Mouse (Mus musculus): ENCODE measurements around the gene Tbpl1.
A peak's percentile ranks its signal among the peaks of the same experiment; 100 is the strongest.

The Tbpl1 gene

GRCm38 (mm10) chr10:22708190-22708843 is 23.4 kb downstream of the Tbpl1 start:
- DNase-seq = no peak

GRCm38 (mm10) chr10:22703844-22704243 is 27.9 kb downstream of the Tbpl1 start:
- DNase-seq = no peak

GRCm38 (mm10) chr10:22701485-22702315 is 30.0 kb downstream of the Tbpl1 start:
- no peak for DNase-seq

- no peak for DNase-seq
These were observed 31.0 kb downstream of the Tbpl1 start for GRCm38 (mm10) chr10:22700773-22701172.

- peak in 1 of 2 experiments; percentile 18 for DNase-seq
These were observed 32.0 kb downstream of the Tbpl1 start for GRCm38 (mm10) chr10:22699487-22700335.

GRCm38 (mm10) chr10:22698158-22698953 is 33.4 kb downstream of the Tbpl1 start:
- DNase-seq = no peak

- DNase-seq = no peak
These were observed 34.9 kb downstream of the Tbpl1 start for GRCm38 (mm10) chr10:22696864-22697263.

- no peak for DNase-seq
These were observed 35.5 kb downstream of the Tbpl1 start for GRCm38 (mm10) chr10:22696236-22696635.

- DNase-seq = no peak
These were observed 55.7 kb downstream of the Tbpl1 start for GRCm38 (mm10) chr10:22675848-22676630.

GRCm38 (mm10) chr10:22674176-22674575 is 57.6 kb downstream of the Tbpl1 start:
- no peak for DNase-seq

GRCm38 (mm10) chr10:22668509-22668908 is 63.2 kb downstream of the Tbpl1 start:
- DNase-seq = no peak

- DNase-seq = no peak
These were observed 71.3 kb downstream of the Tbpl1 start for GRCm38 (mm10) chr10:22660286-22661000.

- no peak for DNase-seq
These were observed 72.4 kb downstream of the Tbpl1 start for GRCm38 (mm10) chr10:22659386-22659725.

GRCm38 (mm10) chr10:22658534-22659385 is 73.0 kb downstream of the Tbpl1 start:
- no peak for DNase-seq

Data from thymus, postnatal 36 days (tissue).